Mouse (Mus musculus): Measurements from ENCODE around the gene Vezt.

DNA sequence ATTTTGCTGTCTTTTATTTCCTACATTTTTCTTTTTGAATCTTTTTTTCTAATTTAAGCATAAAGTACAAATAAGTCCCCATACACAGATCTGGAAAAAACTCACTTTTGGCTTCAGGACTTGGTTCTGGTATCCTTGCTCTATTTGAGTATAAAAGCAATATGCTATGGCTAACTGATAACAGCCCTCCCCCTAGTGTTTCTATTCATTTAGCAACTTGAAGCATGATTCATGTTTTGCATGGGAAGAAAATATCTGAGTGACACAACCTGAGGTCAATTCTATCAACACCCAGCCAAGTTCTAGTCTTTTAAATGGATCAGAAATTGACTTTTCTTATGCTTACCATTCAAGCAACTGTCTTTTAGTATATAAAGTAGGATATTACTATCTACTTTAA, 68.1 kb downstream of the Vezt start:
- TF ChIP-seq CTCF (IDR thresholded peaks at IDR 0.05; ENCODE audit: control insufficient read depth, insufficient read depth, insufficient read length) (no peak), USF1 (IDR thresholded peaks at IDR 0.05; ENCODE audit: low read depth) (no peak), MAX (IDR thresholded peaks at IDR 0.05) (no peak), MYOG (IDR thresholded peaks at IDR 0.05; ENCODE audit: control insufficient read depth, extremely low read depth, insufficient read length) (no peak), CEBPB (IDR thresholded peaks at IDR 0.05; ENCODE audit: low read depth) (no peak), MYOD1 (IDR thresholded peaks at IDR 0.05; ENCODE audit: control insufficient read depth, insufficient read length, low read depth) (no peak)
